Mouse (Mus musculus) limb, embryonic 14.5 days (tissue): Measurements from ENCODE around the gene Rarb. TPM values are rescaled to one million over a fixed set of nuclear protein-coding genes. Genes with fewer than 3 reads are reported as not detected.

Source experiments
- ATAC-seq: fragments of 200-750 bp; cut with Nextera tagmentation; 2 replicates; pipeline ENCODE4 v1.8.0; 2017; ENCODE audit warnings: low read depth, moderate number of reproducible peaks, moderate TSS enrichment; ENCODE audit not compliant: low FRiP score
- DNase-seq: peaks from one replicate; pipeline ENCODE4 v3.0.0-alpha.2; 2015; ENCODE audit warnings: low spot score
- H3K27ac ChIP-seq: fragments of 300-500 bp; sonication (generic); replicated peaks from 2 replicates; pipeline ENCODE4 v1.5.1; 2014; ENCODE audit warnings: low read depth, mild to moderate bottlenecking, low read length, moderate library complexity, mixed read lengths
- H3K27me3 ChIP-seq: fragments of 300-500 bp; sonication (generic); 2 replicates; pipeline ENCODE4 v1.6.1; 2014; ENCODE audit warnings: low read length, mixed read lengths; ENCODE audit not compliant: control insufficient read depth, insufficient read depth
- H3K36me3 ChIP-seq: fragments of 300-500 bp; sonication (generic); 2 replicates; pipeline ENCODE4 v1.6.1; 2014; ENCODE audit warnings: mild to moderate bottlenecking, low read length, moderate library complexity, mixed read lengths; ENCODE audit not compliant: control insufficient read depth, insufficient read depth
- H3K4me1 ChIP-seq: fragments of 300-500 bp; sonication (generic); 2 replicates; pipeline ENCODE4 v1.6.1; 2014; ENCODE audit warnings: antibody characterized with exemption, low read length, mixed read lengths; ENCODE audit not compliant: control insufficient read depth, insufficient read depth
- H3K4me2 ChIP-seq: fragments of 300-500 bp; sonication (generic); replicated peaks from 2 replicates; pipeline ENCODE4 v1.6.1; 2014; ENCODE audit warnings: low read depth, mild to moderate bottlenecking, low read length, moderate library complexity; ENCODE audit not compliant: severe bottlenecking
- H3K4me3 ChIP-seq: fragments of 300-500 bp; sonication (generic); replicated peaks from 2 replicates; pipeline ENCODE4 v1.5.1; 2014; ENCODE audit warnings: low read length
- H3K9ac ChIP-seq: fragments of 300-500 bp; sonication (generic); 2 replicates; pipeline ENCODE4 v1.6.1; 2014; ENCODE audit warnings: mild to moderate bottlenecking, low read depth, low read length, moderate library complexity; ENCODE audit not compliant: severe bottlenecking
- H3K9me3 ChIP-seq: fragments of 300-500 bp; sonication (generic); 2 replicates; pipeline ENCODE4 v1.6.1; 2016; ENCODE audit warnings: low read length; ENCODE audit not compliant: control insufficient read depth
- POLR2A ChIP-seq: fragments of 200-500 bp; IDR thresholded peaks from 2 replicates; pipeline ENCODE4 v1.8.0; 2012; ENCODE audit warnings: inconsistent platforms, mild to moderate bottlenecking, moderate library complexity, borderline replicate concordance; ENCODE audit not compliant: insufficient read depth, insufficient read length; ENCODE audit errors: extremely low read depth
- WGBS: fragments of 180-500 bp; shearing (Covaris S2); extraction: QIAGEN DNeasy Blood & Tissue Kit; methylation state at CpG from one replicate; pipeline ENCODE4 v1.1.7; 2014; 5-methylcytosine and 5-hydroxymethylcytosine counted together
- polyA plus RNA-seq, 2 experiments: library from polyadenylated mRNA; depleted of rRNA in 1 of 2; stranded (reverse) in 1 of 2; unstranded in 1 of 2; fragments of >200 nt; fragmentation: Nextera tagmentation in 1 of 2; extraction: Ambion mirVana in 1 of 2; gene quantifications; 2 replicates each; pipeline versions ENCODE4 v1.2.1 to v1.2.3; 2012 to 2014

The Rarb gene
- polyA plus RNA-seq, 2 experiments: 14.6 to 17.4 TPM

DNA sequence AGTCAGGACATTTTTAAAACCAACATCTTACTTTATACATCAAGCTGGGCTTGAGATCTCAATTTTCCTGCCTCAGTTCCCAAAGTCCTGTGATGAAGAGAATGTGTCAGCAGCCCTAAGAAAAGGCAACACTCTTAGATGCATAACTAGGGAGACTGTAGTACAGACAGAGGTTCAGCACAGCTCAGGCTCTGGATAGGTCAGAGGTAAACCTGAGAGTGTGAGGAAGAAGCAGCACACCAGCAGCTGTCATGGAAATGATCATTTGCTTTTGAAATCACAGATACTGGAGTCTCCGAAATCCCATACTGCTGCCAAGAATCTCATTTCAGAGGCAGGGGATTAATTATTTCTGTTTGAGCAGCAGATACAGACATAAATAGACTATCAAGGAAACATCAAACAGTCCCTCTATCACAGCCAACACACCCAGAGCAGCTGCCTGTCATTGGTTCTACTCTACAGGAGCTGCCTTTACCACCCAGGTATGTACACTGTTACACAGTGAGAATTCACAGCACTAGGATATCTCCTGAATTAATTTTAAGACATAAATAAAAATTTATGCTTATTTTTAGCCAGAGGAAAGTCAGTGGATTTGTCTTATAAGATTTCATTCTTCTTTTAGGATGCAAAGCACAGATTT, 3.7 kb downstream of the Rarb start:
- DNase-seq (no peak), ATAC-seq (no peak)
- 76% methylated on average over 1 of the region's 1 CpGs for WGBS
- H3K36me3 ChIP-seq: no peaks in the 10 kb centered on the region
- no peaks in the 10 kb centered on the region for H3K4me1 ChIP-seq
- H3K4me3 ChIP-seq: no peak overlapping the region
- H3K9me3 ChIP-seq: no peaks in the 10 kb centered on the region
- no peak overlapping the region for H3K27ac ChIP-seq
- H3K4me2 ChIP-seq: no peak overlapping the region
- no peak overlapping the region for H3K9ac ChIP-seq
- TF ChIP-seq POLR2A: no peak
- H3K27me3 ChIP-seq: no peaks in the 10 kb centered on the region

DNA sequence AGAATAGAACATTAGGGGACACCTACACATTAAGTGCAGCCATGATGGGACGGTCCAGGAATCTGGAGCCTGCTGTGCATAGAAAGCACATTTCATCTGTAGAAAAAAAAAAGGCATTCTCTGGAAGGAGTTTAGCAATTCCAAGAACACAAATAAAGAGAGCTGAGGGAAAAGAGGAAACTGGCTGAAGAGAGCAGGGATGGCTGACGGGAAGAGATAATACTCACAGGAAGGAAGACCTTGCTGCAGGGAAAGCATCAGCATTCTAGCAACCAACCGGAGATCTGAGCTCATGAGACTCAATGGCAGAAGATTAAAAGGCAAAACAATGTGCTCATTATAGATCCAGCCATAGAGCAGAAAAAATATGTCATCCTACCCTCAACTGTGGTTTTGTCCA, 12.8 kb downstream of the Rarb start:
- WGBS: 85% methylated on average over 3 of the region's 3 CpGs
- H3K4me2 ChIP-seq: no peak overlapping the region
- H3K4me1 ChIP-seq: no peaks in the 10 kb centered on the region
- H3K9me3 ChIP-seq: no peaks in the 10 kb centered on the region
- DNase-seq: no peak
- no peak overlapping the region for H3K4me3 ChIP-seq
- H3K36me3 ChIP-seq: no peaks in the 10 kb centered on the region
- TF ChIP-seq POLR2A: no peak
- H3K27me3 ChIP-seq: no peaks in the 10 kb centered on the region
- no peak overlapping the region for H3K27ac ChIP-seq
- no peak for ATAC-seq
- no peak overlapping the region for H3K9ac ChIP-seq

DNA sequence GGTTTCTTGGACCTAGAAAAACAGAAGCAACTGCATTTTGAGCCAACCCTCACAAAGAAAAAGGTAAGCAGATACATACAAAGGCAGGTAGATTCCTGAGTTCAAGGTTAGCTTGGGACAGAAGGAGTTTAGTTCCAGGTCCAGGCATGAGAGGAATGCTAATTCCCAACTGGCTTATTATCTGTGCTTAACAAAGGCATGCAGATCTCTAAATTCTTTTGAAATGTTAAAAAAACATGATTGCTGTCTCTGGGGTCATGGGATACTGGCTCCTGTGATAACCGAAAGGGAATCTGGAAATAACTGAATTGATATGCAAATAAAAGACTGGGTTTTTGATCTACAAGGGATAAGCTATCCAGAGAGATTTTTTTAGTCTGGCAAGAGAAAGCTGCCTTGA, 28.8 kb downstream of the Rarb start:
- WGBS: 76% methylated on average over 1 of the region's 1 CpGs
- no peaks in the 10 kb centered on the region for H3K4me1 ChIP-seq
- no peak overlapping the region for H3K4me2 ChIP-seq
- H3K9me3 ChIP-seq: peaks cover 5% of the 10 kb centered on the region; the same call in 1 of the 2 replicates
- no peak overlapping the region for H3K4me3 ChIP-seq
- TF ChIP-seq POLR2A: no peak
- no peaks in the 10 kb centered on the region for H3K36me3 ChIP-seq
- H3K27ac ChIP-seq: no peak overlapping the region
- H3K9ac ChIP-seq: no peak overlapping the region
- no peaks in the 10 kb centered on the region for H3K27me3 ChIP-seq
- no peak for DNase-seq
- no peak for ATAC-seq

DNA sequence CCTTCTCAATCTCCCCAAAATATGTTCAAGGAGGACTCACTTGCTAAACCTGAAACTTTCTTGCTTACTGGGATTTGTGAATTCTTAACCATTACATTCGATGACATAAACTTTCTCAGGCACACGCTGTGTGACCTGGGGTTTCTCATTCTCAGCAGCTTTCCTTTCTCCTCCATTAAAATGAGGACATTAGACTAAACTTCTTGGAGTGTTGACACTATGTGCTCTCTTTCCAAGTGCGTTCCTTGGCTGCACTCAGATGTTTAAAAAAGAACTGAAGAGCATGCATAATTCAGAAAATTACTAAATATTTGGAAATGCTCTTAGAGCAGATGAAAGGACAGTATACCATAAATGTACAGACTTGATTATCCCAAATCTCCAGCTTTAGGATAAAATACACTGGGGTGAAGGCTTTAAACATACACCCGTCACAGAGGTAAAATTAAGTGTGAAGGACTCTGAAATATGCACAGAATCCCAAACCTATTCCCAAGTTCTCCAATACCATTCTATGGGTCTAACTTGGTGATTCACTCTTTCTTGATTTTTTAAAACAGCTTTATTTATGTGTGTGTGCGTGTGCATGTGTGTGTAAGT, 36.9 kb downstream of the Rarb start:
- no peak for ATAC-seq
- Histone ChIP-seq H3K4me1 (no peaks in the 10 kb centered on the region), H3K4me3 (no peak overlapping the region), H3K27me3 (no peaks in the 10 kb centered on the region), H3K27ac (no peak overlapping the region), H3K4me2 (no peak overlapping the region), H3K9me3 (no peaks in the 10 kb centered on the region), H3K9ac (no peak overlapping the region), H3K36me3 (no peaks in the 10 kb centered on the region)
- TF ChIP-seq POLR2A: no peak
- 87% methylated on average over 5 of the region's 5 CpGs for whole genome bisulfite sequencing
- no peak for DNase-seq

DNA sequence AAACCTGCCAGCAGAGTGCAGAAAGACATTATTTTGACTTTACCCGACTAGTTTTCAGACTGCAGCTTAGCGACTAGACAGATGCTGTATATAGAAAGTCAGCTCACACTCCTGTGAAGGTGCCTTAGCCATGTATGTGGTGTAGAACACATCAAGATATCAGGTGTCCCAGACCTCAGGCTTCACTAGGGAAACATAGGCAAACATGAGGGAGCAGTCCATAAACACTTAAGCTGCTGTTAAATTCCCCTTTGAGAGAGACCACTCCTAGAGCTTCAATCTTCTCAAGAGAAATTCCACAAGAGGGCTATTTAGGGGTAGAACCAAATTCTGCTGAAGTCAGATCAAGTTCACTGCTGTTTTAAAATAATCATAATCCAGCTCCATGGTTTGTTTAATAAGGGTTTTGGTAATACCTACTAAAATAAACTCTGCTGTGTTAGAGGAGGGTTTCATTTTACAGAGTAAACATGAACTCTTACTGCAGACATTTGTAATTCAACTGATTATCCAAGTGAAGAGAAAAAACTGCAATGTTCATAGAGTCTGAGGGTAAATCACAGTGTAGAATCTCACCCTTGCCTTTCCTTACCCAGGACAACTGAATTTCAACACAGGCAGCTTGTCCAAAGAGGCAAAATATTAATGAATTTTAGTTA, 42.1 kb downstream of the Rarb start:
- 67% methylated on average over 2 of the region's 2 CpGs for WGBS
- H3K36me3 ChIP-seq: no peaks in the 10 kb centered on the region
- no peak for TF ChIP-seq POLR2A
- DNase-seq: peak; percentile 7
- H3K4me3 ChIP-seq: no peak overlapping the region
- no peak overlapping the region for H3K9ac ChIP-seq
- H3K27ac ChIP-seq: no peak overlapping the region
- peak; percentile 63 for ATAC-seq
- no peaks in the 10 kb centered on the region for H3K4me1 ChIP-seq
- H3K4me2 ChIP-seq: no peak overlapping the region
- no peaks in the 10 kb centered on the region for H3K27me3 ChIP-seq
- no peaks in the 10 kb centered on the region for H3K9me3 ChIP-seq
